Mouse (Mus musculus) midbrain, postnatal 0 days (tissue): ENCODE measurements around the gene Vstm2l. TPM values are rescaled to one million over a fixed set of nuclear protein-coding genes. Genes with fewer than 3 reads are reported as not detected.

Source experiments
- ATAC-seq: fragments of 200-750 bp; cut with Nextera tagmentation; 2 replicates; pipeline ENCODE4 v1.8.0; 2017; ENCODE audit warnings: moderate number of reproducible peaks, mild to moderate bottlenecking, moderate TSS enrichment, moderate library complexity; ENCODE audit not compliant: low FRiP score
- DNase-seq: peaks from one replicate; pipeline ENCODE4 v3.0.0-alpha.2; 2015; ENCODE audit warnings: low spot score
- H3K27ac ChIP-seq: fragments of 300-500 bp; sonication (generic); 2 replicates; pipeline ENCODE4 v1.5.1; 2014; ENCODE audit warnings: low read depth, mild to moderate bottlenecking, low read length, mixed read lengths
- H3K27me3 ChIP-seq: fragments of 300-500 bp; sonication (generic); 2 replicates; pipeline ENCODE4 v1.6.1; 2014; ENCODE audit warnings: low read length, control low read depth, mixed read lengths; ENCODE audit not compliant: insufficient read depth
- H3K36me3 ChIP-seq: fragments of 300-500 bp; sonication (generic); 2 replicates; pipeline ENCODE4 v1.6.1; 2014; ENCODE audit warnings: low read length, control low read depth, mixed read lengths; ENCODE audit not compliant: insufficient read depth
- H3K4me1 ChIP-seq: fragments of 300-500 bp; sonication (generic); 2 replicates; pipeline ENCODE4 v1.6.1; 2014; ENCODE audit warnings: mild to moderate bottlenecking, control low read depth, antibody characterized with exemption, low read length, mixed read lengths; ENCODE audit not compliant: insufficient read depth
- H3K4me2 ChIP-seq: fragments of 300-500 bp; sonication (generic); 2 replicates; pipeline ENCODE4 v1.6.1; 2014; ENCODE audit warnings: low read depth, mild to moderate bottlenecking, low read length, mixed read lengths; ENCODE audit not compliant: poor library complexity, severe bottlenecking
- H3K4me3 ChIP-seq: fragments of 300-500 bp; sonication (generic); 2 replicates; pipeline ENCODE4 v1.5.1; 2014; ENCODE audit warnings: low read depth, mild to moderate bottlenecking, low read length, moderate library complexity
- H3K9ac ChIP-seq: fragments of 300-500 bp; sonication (generic); replicated peaks from 2 replicates; pipeline ENCODE4 v1.6.1; 2014; ENCODE audit warnings: mild to moderate bottlenecking, low read length, moderate library complexity, mixed read lengths; ENCODE audit not compliant: poor library complexity, severe bottlenecking
- H3K9me3 ChIP-seq: fragments of 300-500 bp; sonication (generic); 2 replicates; pipeline ENCODE4 v1.6.1; 2016; ENCODE audit warnings: low read length, control low read depth
- CTCF ChIP-seq: IDR thresholded peaks from 2 replicates; pipeline ENCODE4 v1.5.1; 2016; ENCODE audit warnings: antibody characterized with exemption, mild to moderate bottlenecking
- WGBS: fragments of 180-500 bp; shearing (Covaris S2); extraction: QIAGEN DNeasy Blood & Tissue Kit; methylation state at CpG from one replicate; pipeline ENCODE4 v1.1.7; 2014; 5-methylcytosine and 5-hydroxymethylcytosine counted together
- polyA plus RNA-seq: library from polyadenylated mRNA; unstranded; fragments of >200 nt; fragmentation: Nextera tagmentation; extraction: Ambion mirVana; gene quantifications from 2 replicates; pipeline ENCODE4 v1.2.1, GENCODE M21; 2015
- total RNA-seq: library from RNA; depleted of rRNA; stranded (reverse); fragments of >200 nt; gene quantifications from 2 replicates; pipeline ENCODE4 v1.2.3, GENCODE M21; 2014

Vstm2l gene
- total and polyA plus RNA-seq, 2 experiments from 2014 or later = 61.8 to 393 TPM

DNA sequence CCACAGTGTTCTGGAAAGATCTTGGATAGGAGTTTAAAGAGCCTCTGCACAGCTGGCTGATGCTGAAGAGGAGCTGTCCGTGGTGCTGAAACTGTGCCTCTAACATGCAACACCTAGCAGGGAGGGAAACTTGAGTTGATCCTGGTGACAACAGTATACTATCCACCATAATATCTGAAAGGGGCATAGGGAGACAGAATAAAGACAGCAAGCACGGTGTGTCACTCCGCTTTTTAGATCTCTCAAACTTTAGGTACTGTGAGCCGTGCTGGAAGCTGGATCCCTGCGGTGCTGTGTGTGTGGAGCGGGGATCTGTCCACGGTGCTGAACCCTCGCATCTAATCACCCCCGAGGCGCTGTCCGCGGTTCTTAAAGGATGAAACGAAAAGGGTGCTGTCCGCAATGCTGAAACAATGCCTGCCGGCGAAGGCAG, 1.2 kb upstream of the Vstm2l start:
- H3K27me3 ChIP-seq = no peaks in the 10 kb centered on the region
- no peaks in the 10 kb centered on the region for H3K36me3 ChIP-seq
- peaks cover 6% of the 10 kb centered on the region; the same call in 1 of the 2 replicates for H3K4me1 ChIP-seq
- TF ChIP-seq CTCF = no peak
- ATAC-seq (no peak), DNase-seq (peak; percentile 77)
- no peaks in the 10 kb centered on the region for H3K9me3 ChIP-seq
- H3K9ac ChIP-seq = peak overlapping the region; percentile 48
- H3K4me3 ChIP-seq = peak overlapping the region; percentile 65; the same call in 1 of the 2 replicates
- peak overlapping the region; percentile 79 for H3K4me2 ChIP-seq
- WGBS = 2% methylated on average over 16 of the region's 16 CpGs
- no peak overlapping the region for H3K27ac ChIP-seq

GRCm38 (mm10) chr2:157913705-157914104, 748 bp upstream of the Vstm2l start:
- peak; percentile 71 for TF ChIP-seq CTCF
- H3K4me1 ChIP-seq = peaks cover 9% of the 10 kb centered on the region; the same call in 1 of the 2 replicates
- H3K27me3 ChIP-seq = no peaks in the 10 kb centered on the region
- H3K9ac ChIP-seq = peak overlapping the region; percentile 48
- WGBS = 3% methylated on average over 4 of the region's 4 CpGs
- no peaks in the 10 kb centered on the region for H3K9me3 ChIP-seq
- H3K36me3 ChIP-seq = no peaks in the 10 kb centered on the region
- DNase-seq (peak; percentile 69), ATAC-seq (peak; percentile 53; the same call in 1 of the 2 replicates)
- H3K4me2 ChIP-seq = peak overlapping the region; percentile 79
- H3K27ac ChIP-seq = no peak overlapping the region
- H3K4me3 ChIP-seq = peak overlapping the region; percentile 65

DNA sequence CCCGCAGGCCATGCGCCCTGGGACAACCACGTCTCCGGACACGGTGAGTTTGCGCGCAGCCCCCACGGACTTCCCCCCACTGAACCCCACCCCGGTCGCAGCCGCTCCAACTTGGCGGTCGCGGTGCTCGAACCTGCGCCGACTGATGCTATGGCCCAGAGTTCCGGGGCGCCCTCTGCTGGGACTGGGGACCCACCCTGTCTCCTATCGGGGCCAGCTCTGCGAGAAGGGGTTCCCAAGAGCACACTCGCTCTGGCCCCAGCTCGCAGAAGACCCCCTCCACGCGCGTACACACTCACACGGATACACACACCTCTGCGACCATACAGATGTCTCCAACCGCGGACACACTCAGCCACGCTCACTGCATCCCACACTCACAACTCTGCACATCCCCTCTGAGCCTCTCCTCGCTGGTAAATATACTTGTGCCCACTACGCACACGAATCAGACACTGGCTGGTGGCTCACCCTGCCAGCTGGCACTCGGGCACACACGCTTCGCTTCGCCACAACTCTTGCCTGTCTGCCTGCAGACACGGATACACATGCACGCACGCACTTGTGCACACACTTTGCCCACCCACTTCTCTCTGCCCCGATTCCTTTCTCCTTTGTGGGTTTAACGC, 550 bp downstream of the Vstm2l start:
- Histone ChIP-seq H3K4me3 (peak overlapping the region; percentile 65), H3K27me3 (no peaks in the 10 kb centered on the region), H3K27ac (peak overlapping the region; percentile 80), H3K4me1 (peaks cover 16% of the 10 kb centered on the region; the same call in 1 of the 2 replicates), H3K9ac (peak overlapping the region; percentile 82), H3K9me3 (no peaks in the 10 kb centered on the region), H3K4me2 (peak overlapping the region; percentile 79), H3K36me3 (no peaks in the 10 kb centered on the region)
- TF ChIP-seq CTCF = peak; percentile 56
- DNase-seq = peak; percentile 45
- WGBS = 24% methylated on average over 43 of the region's 43 CpGs
- peak; percentile 63 for ATAC-seq

- Histone ChIP-seq H3K9ac (peak overlapping the region; percentile 46; the same call in 1 of the 2 replicates), H3K4me1 (peaks cover 31% of the 10 kb centered on the region), H3K4me3 (peak overlapping the region; percentile 23), H3K36me3 (no peaks in the 10 kb centered on the region; the same call in 1 of the 2 replicates), H3K27ac (no peak overlapping the region), H3K4me2 (peak overlapping the region; percentile 79), H3K27me3 (no peaks in the 10 kb centered on the region), H3K9me3 (no peaks in the 10 kb centered on the region)
- ATAC-seq = no peak
- no peak for TF ChIP-seq CTCF
- DNase-seq = no peak
- 10% methylated on average over 10 of the region's 10 CpGs for WGBS
Observed at GRCm38 (mm10) chr2:157918529-157918928, 4.1 kb downstream of the Vstm2l start.

DNA sequence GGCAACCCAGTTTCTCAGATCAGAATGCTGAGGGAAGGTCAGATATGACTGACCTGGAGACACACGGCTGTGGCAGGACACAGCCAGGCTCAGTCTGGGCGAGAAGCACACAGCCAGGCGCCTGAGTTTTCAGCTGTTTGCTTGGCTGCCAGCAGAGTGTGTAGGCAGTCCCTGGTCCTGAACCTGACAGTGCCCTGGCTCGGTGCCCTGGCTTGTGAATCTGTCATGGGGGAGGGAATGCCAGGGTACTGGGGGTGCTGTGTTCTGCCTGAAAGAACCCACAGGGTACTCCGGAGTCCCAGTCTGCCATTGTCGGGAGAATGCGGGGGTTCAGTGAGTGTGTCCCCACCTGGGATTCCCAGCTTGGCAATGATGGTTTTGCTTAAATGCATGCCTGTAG, 7.1 kb downstream of the Vstm2l start:
- no peak overlapping the region for H3K27ac ChIP-seq
- DNase-seq (peak; percentile 47), ATAC-seq (no peak)
- no peaks in the 10 kb centered on the region for H3K27me3 ChIP-seq
- 57% methylated on average over 7 of the region's 7 CpGs for WGBS
- no peak for TF ChIP-seq CTCF
- H3K4me3 ChIP-seq = no peak overlapping the region
- no peak overlapping the region for H3K9ac ChIP-seq
- H3K4me2 ChIP-seq = peak overlapping the region; percentile 6
- peaks cover 31% of the 10 kb centered on the region for H3K4me1 ChIP-seq
- H3K9me3 ChIP-seq = no peaks in the 10 kb centered on the region
- H3K36me3 ChIP-seq = no peaks in the 10 kb centered on the region; the same call in 1 of the 2 replicates

- H3K4me1 ChIP-seq = peaks cover 32% of the 10 kb centered on the region
- H3K4me3 ChIP-seq = peak overlapping the region; percentile 5; the same call in 1 of the 2 replicates
- peak overlapping the region; percentile 26 for H3K4me2 ChIP-seq
- H3K27me3 ChIP-seq = no peaks in the 10 kb centered on the region
- DNase-seq (no peak), ATAC-seq (no peak)
- TF ChIP-seq CTCF = no peak
- H3K9ac ChIP-seq = peak overlapping the region; percentile 19; the same call in 1 of the 2 replicates
- H3K27ac ChIP-seq = peak overlapping the region; percentile 55; the same call in 1 of the 2 replicates
- H3K9me3 ChIP-seq = no peaks in the 10 kb centered on the region
- H3K36me3 ChIP-seq = no peaks in the 10 kb centered on the region; the same call in 1 of the 2 replicates
- WGBS = 13% methylated on average over 7 of the region's 7 CpGs
Observed at GRCm38 (mm10) chr2:157923406-157923805, 9.0 kb downstream of the Vstm2l start.
